Mouse (Mus musculus): ENCODE data around the gene Tspan12.
"Not testable (repeated sequence)": the region's sequence is repeated elsewhere in the genome, so short reads cannot be mapped to it uniquely, and the experiment has no call there.

Tspan12 gene

GRCm38 (mm10) chr6:21852344-21852785, at the start of gene Tspan12:
Tspan12 (minus strand) TSS chr6:21852515.
- no peak for DNase-seq (ENCODE audit: low read depth)

GRCm38 (mm10) chr6:21894451-21894850, 42.1 kb upstream of the Tspan12 start:
- peak; percentile 81 for DNase-seq (ENCODE audit: low read depth)

GRCm38 (mm10) chr6:21889101-21889500, 36.8 kb upstream of the Tspan12 start:
- DNase-seq (ENCODE audit: low read depth): no peak

- not testable (repeated sequence) for DNase-seq (ENCODE audit: low read depth)
These were observed 35.7 kb upstream of the Tspan12 start for GRCm38 (mm10) chr6:21887971-21888370.

- DNase-seq (ENCODE audit: low read depth): no peak
These were observed 27.2 kb upstream of the Tspan12 start for GRCm38 (mm10) chr6:21879496-21879895.

GRCm38 (mm10) chr6:21867310-21867709, 15.0 kb upstream of the Tspan12 start:
- no peak for DNase-seq (ENCODE audit: low read depth)

- no peak for DNase-seq (ENCODE audit: low read depth)
These were observed 11.9 kb upstream of the Tspan12 start for GRCm38 (mm10) chr6:21864179-21864578.

- DNase-seq (ENCODE audit: low read depth): no peak
These were observed 11.2 kb upstream of the Tspan12 start for GRCm38 (mm10) chr6:21863561-21863960.

GRCm38 (mm10) chr6:21861316-21861715, 9.0 kb upstream of the Tspan12 start:
- no peak for DNase-seq (ENCODE audit: low read depth)

GRCm38 (mm10) chr6:21857843-21858242, 5.5 kb upstream of the Tspan12 start:
- no peak for DNase-seq (ENCODE audit: low read depth)

GRCm38 (mm10) chr6:21855921-21856320, 3.6 kb upstream of the Tspan12 start:
- no peak for DNase-seq (ENCODE audit: low read depth)

GRCm38 (mm10) chr6:21853342-21853741, 1.0 kb upstream of the Tspan12 start:
- DNase-seq (ENCODE audit: low read depth): no peak

GRCm38 (mm10) chr6:21851596-21852343, 545 bp downstream of the Tspan12 start:
- DNase-seq (ENCODE audit: low read depth): peak; percentile 60

GRCm38 (mm10) chr6:21851346-21851595, 1.0 kb downstream of the Tspan12 start:
- DNase-seq (ENCODE audit: low read depth): no peak

- no peak for DNase-seq (ENCODE audit: low read depth)
These were observed 1.6 kb downstream of the Tspan12 start for GRCm38 (mm10) chr6:21850526-21851345.

- DNase-seq (ENCODE audit: low read depth): no peak
These were observed 3.5 kb downstream of the Tspan12 start for GRCm38 (mm10) chr6:21848808-21849207.

- peak; percentile 43 for DNase-seq (ENCODE audit: low read depth)
These were observed 12.1 kb downstream of the Tspan12 start for GRCm38 (mm10) chr6:21839976-21840775.

GRCm38 (mm10) chr6:21839244-21839814, 13.0 kb downstream of the Tspan12 start:
- no peak for DNase-seq (ENCODE audit: low read depth)

- no peak for DNase-seq (ENCODE audit: low read depth)
These were observed 18.8 kb downstream of the Tspan12 start for GRCm38 (mm10) chr6:21833531-21833930.

- peak; percentile 54 for DNase-seq (ENCODE audit: low read depth)
These were observed 20.4 kb downstream of the Tspan12 start for GRCm38 (mm10) chr6:21831871-21832270.

GRCm38 (mm10) chr6:21830931-21831330, 21.4 kb downstream of the Tspan12 start:
- no peak for DNase-seq (ENCODE audit: low read depth)

- no peak for DNase-seq (ENCODE audit: low read depth)
These were observed 22.4 kb downstream of the Tspan12 start for GRCm38 (mm10) chr6:21829930-21830329.
